Mouse (Mus musculus) lung, postnatal 0 days (tissue): Measurements from ENCODE around the gene Ncor2. TPM values are rescaled to one million over a fixed set of nuclear protein-coding genes. Genes with fewer than 3 reads are reported as not detected.

Source experiments
- ATAC-seq: fragments of 200-750 bp; cut with Nextera tagmentation; 2 replicates; pipeline ENCODE4 v1.8.0; 2017; ENCODE audit warnings: moderate library complexity
- DNase-seq: peaks from one replicate; pipeline ENCODE4 v3.0.0-alpha.2; 2016; ENCODE audit warnings: low spot score
- H3K27ac ChIP-seq: fragments of 300-500 bp; sonication (generic); 2 replicates; pipeline ENCODE4 v1.5.1; 2014; ENCODE audit warnings: antibody characterized with exemption, mild to moderate bottlenecking, low read length, mixed read lengths
- H3K27me3 ChIP-seq: fragments of 300-500 bp; sonication (generic); replicated peaks from 2 replicates; pipeline ENCODE4 v1.6.1; 2014; ENCODE audit warnings: low read length, mixed read lengths; ENCODE audit not compliant: insufficient read depth
- H3K36me3 ChIP-seq: fragments of 300-500 bp; sonication (generic); 2 replicates; pipeline ENCODE4 v1.6.1; 2014; ENCODE audit warnings: low read length, mixed read lengths; ENCODE audit not compliant: insufficient read depth
- H3K4me1 ChIP-seq: fragments of 300-500 bp; sonication (generic); 2 replicates; pipeline ENCODE4 v1.6.1; 2014; ENCODE audit warnings: antibody characterized with exemption, low read depth, low read length, mixed read lengths; ENCODE audit not compliant: insufficient read depth
- H3K4me2 ChIP-seq: fragments of 300-500 bp; sonication (generic); replicated peaks from 2 replicates; pipeline ENCODE4 v1.6.1; 2014; ENCODE audit warnings: low read depth, mild to moderate bottlenecking, low read length, moderate library complexity, mixed read lengths
- H3K4me3 ChIP-seq: fragments of 300-500 bp; sonication (generic); 2 replicates; pipeline ENCODE4 v1.5.1; 2014; ENCODE audit warnings: low read depth, low read length
- H3K9ac ChIP-seq: fragments of 300-500 bp; sonication (generic); replicated peaks from 2 replicates; pipeline ENCODE4 v1.6.1; 2014; ENCODE audit warnings: low read depth, mild to moderate bottlenecking
- H3K9me3 ChIP-seq: fragments of 300-500 bp; sonication (generic); 2 replicates; pipeline ENCODE4 v1.6.1; 2016; ENCODE audit warnings: low read length, mixed read lengths
- CTCF ChIP-seq: IDR thresholded peaks from 2 replicates; pipeline ENCODE4 v1.5.1; 2016; ENCODE audit warnings: antibody characterized with exemption, mild to moderate bottlenecking
- EP300 ChIP-seq: IDR thresholded peaks from 2 replicates; pipeline ENCODE4 v1.6.1; 2016; ENCODE audit warnings: antibody characterized with exemption, mild to moderate bottlenecking, control low read depth
- WGBS: fragments of 180-500 bp; shearing (Covaris S2); extraction: QIAGEN DNeasy Blood & Tissue Kit; methylation state at CpG from one replicate; pipeline ENCODE4 v1.1.7; 2014; 5-methylcytosine and 5-hydroxymethylcytosine counted together
- polyA plus RNA-seq: library from polyadenylated mRNA; unstranded; fragments of >200 nt; fragmentation: Nextera tagmentation; extraction: Ambion mirVana; gene quantifications from 2 replicates; pipeline ENCODE4 v1.2.1, GENCODE M21; 2015

Gene Ncor2
- polyA plus RNA-seq, 1 experiment from 2014 or later, result 20.2 TPM

GRCm38 (mm10) chr5:125069916-125070315, 109.1 kb downstream of the Ncor2 start:
- no peak for ATAC-seq
- peaks cover 14% of the 10 kb centered on the region; the same call in 1 of the 2 replicates for H3K36me3 ChIP-seq
- no peaks in the 10 kb centered on the region for H3K9me3 ChIP-seq
- H3K4me1 ChIP-seq, result peaks cover 33% of the 10 kb centered on the region
- TF ChIP-seq CTCF (no peak), EP300 (no peak)
- no peak overlapping the region for H3K4me2 ChIP-seq
- no peak for DNase-seq
- H3K9ac ChIP-seq, result no peak overlapping the region
- H3K27me3 ChIP-seq, result no peaks in the 10 kb centered on the region
- 50% methylated on average over 5 of the region's 5 CpGs for WGBS
- H3K4me3 ChIP-seq, result no peak overlapping the region
- peak overlapping the region; percentile 54 for H3K27ac ChIP-seq

DNA sequence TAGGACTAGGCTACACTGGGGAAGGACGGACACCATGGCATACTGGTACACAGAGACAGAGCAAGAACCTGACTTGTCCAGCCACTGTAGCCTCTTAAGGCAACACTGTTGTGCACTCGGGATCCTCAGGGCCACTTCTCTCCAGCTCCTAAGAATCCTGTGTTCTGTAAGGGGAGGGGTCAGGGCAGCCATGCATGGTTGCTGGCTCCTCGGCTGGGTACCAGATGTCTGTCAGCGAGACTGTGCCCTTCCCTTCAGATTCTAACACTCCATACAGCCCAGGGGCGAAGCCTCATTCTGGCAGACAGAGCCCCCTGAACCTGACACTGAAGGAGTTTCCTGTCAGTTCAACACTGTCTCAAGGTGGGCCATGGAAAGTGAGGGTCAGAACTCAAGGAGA, 109.6 kb downstream of the Ncor2 start:
- Histone ChIP-seq H3K36me3 (peaks cover 18% of the 10 kb centered on the region; the same call in 1 of the 2 replicates), H3K27ac (peak overlapping the region; percentile 54; the same call in 1 of the 2 replicates), H3K9ac (no peak overlapping the region), H3K4me2 (no peak overlapping the region), H3K27me3 (no peaks in the 10 kb centered on the region), H3K4me3 (no peak overlapping the region), H3K9me3 (no peaks in the 10 kb centered on the region), H3K4me1 (peaks cover 33% of the 10 kb centered on the region)
- DNase-seq (no peak), ATAC-seq (no peak)
- WGBS, result 50% methylated on average over 5 of the region's 5 CpGs
- no peak for TF ChIP-seq CTCF
- TF ChIP-seq EP300, result no peak

DNA sequence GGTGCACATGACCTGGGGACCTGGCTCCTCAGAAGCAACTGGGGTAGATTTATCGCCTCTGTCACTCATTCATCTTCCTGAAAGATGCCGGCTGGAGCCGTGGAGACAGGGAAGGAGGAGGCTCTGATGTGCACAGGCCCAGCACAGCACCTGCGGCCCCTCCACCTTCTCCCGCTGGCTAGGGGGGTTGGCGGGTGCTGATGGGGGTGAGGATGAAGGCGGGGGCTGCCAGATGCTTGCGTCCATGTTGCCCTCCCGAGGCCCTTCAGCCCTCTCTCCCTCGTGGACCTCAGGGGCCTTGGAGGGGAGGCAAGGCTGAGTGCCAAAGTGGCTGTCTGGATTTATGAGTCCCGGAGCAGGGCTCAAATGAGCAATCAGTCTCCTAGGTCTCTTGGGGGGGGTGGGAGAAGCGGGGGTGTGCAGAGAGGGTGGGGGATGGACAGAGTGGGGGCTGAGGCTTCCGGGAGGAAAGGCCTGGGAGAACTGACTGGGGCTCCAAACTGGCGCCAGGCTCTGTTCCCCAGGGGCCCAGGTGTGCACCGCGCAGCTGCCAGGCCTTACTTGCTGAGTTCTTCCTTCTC, 110.6 kb downstream of the Ncor2 start:
- Histone ChIP-seq H3K4me1 (peaks cover 33% of the 10 kb centered on the region), H3K4me2 (no peak overlapping the region), H3K27me3 (no peaks in the 10 kb centered on the region), H3K36me3 (peaks cover 27% of the 10 kb centered on the region; the same call in 1 of the 2 replicates), H3K9me3 (no peaks in the 10 kb centered on the region), H3K9ac (no peak overlapping the region), H3K4me3 (no peak overlapping the region), H3K27ac (no peak overlapping the region)
- ATAC-seq (no peak), DNase-seq (no peak)
- no peak for TF ChIP-seq EP300
- no peak for TF ChIP-seq CTCF
- WGBS, result 56% methylated on average over 11 of the region's 16 CpGs

- peaks cover 31% of the 10 kb centered on the region for H3K4me1 ChIP-seq
- no peak overlapping the region for H3K4me2 ChIP-seq
- H3K4me3 ChIP-seq, result no peak overlapping the region
- no peak for ATAC-seq
- H3K9me3 ChIP-seq, result no peaks in the 10 kb centered on the region
- no peak overlapping the region for H3K27ac ChIP-seq
- 88% methylated on average over 13 of the region's 14 CpGs for WGBS
- no peaks in the 10 kb centered on the region for H3K27me3 ChIP-seq
- DNase-seq, result no peak
- peaks cover 27% of the 10 kb centered on the region; the same call in 1 of the 2 replicates for H3K36me3 ChIP-seq
- no peak overlapping the region for H3K9ac ChIP-seq
- TF ChIP-seq EP300, result no peak
- no peak for TF ChIP-seq CTCF
These were observed 111.3 kb downstream of the Ncor2 start for GRCm38 (mm10) chr5:125067673-125068072.

DNA sequence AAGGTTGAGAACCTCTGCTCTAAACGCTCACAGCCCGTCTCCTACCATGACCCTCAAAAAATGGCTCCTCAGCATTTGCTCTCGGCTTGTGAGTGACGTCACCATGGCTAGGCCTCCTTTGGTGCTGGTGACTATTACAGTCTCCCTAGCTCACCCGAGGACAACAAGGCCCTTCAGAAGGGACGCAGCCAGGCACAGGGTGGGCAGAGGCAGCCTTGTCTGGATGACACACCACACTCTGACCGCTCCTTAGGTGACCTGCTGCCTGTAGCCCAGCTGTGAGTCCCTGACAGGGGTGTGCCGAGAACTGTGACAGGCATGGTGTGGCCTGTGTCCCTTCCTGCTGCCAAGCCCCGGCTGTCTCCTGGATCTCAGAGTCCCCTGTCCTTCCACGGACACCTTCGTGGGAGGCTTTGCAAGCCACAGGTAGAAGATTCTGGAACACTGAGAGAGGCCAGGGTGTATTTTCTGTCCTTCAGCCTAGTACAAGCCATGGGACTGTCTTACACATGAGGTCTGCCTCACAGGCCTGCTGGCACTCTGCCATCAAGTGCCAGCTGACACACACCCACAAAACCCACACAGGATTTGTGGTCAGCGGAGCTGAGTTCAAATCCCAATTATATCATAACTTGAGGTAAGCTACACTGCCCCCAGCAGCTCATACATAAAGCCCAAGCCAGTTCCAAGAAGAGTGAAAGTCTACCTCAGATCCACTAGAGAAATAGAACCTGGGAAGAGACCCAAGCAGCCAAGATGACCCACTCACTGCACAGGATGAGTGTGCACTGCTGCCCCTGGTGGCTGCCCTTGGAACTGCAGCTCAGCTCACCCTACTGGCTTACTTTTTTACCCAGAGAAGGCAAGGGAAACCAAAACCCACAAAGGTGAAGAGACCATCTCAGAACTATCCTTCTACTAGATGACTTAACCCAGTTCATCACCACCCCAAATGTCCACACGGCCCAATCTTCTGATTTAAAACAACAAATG, 112.2 kb downstream of the Ncor2 start:
- H3K9ac ChIP-seq, result no peak overlapping the region
- no peak overlapping the region for H3K4me3 ChIP-seq
- H3K9me3 ChIP-seq, result no peaks in the 10 kb centered on the region
- no peak overlapping the region for H3K4me2 ChIP-seq
- no peaks in the 10 kb centered on the region for H3K27me3 ChIP-seq
- no peak overlapping the region for H3K27ac ChIP-seq
- TF ChIP-seq EP300 (no peak), CTCF (peak; percentile 97)
- ATAC-seq, result 0 out of 2 replicates have a peak, but pooled peaks have one; percentile 12
- H3K36me3 ChIP-seq, result peaks cover 27% of the 10 kb centered on the region; the same call in 1 of the 2 replicates
- DNase-seq, result peak; percentile 59
- peaks cover 22% of the 10 kb centered on the region for H3K4me1 ChIP-seq
- WGBS, result 88% methylated on average over 13 of the region's 13 CpGs

DNA sequence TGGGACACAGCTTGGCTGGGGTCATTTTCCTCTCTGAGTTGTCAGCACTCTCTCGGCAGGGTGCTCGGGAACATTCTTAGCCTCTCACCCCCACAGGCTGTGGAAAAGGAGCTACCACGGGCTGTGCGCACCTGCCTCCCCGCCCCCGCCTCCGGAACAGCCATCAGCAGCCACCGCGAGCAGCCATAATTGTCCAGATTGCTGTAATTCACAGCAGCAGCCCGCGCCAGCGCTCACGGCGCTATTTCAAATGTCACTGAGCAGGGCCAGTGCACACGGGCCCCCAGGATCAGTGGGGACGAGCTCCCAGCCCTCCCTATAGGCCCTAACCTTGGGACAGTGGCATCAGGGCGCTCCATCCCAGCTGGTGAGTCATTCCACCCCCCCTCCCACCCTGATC, 116.0 kb downstream of the Ncor2 start:
- H3K9ac ChIP-seq, result no peak overlapping the region
- H3K36me3 ChIP-seq, result peaks cover 22% of the 10 kb centered on the region; the same call in 1 of the 2 replicates
- no peaks in the 10 kb centered on the region for H3K27me3 ChIP-seq
- H3K9me3 ChIP-seq, result no peaks in the 10 kb centered on the region
- H3K4me2 ChIP-seq, result no peak overlapping the region
- no peak for ATAC-seq
- no peak for DNase-seq
- no peak overlapping the region for H3K27ac ChIP-seq
- WGBS, result 72% methylated on average over 15 of the region's 17 CpGs
- peaks cover 15% of the 10 kb centered on the region; the same call in 1 of the 2 replicates for H3K4me1 ChIP-seq
- H3K4me3 ChIP-seq, result no peak overlapping the region
- TF ChIP-seq EP300 (no peak), CTCF (no peak)
